Mouse (Mus musculus) embryonic facial prominence, embryonic 15.5 days (tissue): ENCODE measurements at regions not wholly inside any gene's neighbourhood (a gene's known extent, or its start where the extent isn't known, plus 50 kb on each side); places are given as distances from the start of the nearest gene placed in this dataset.

Experiments
- ATAC-seq: fragments of 200-750 bp; cut with Nextera tagmentation; 2 replicates; pipeline ENCODE4 v1.8.0; 2017; ENCODE audit warnings: low read depth, moderate TSS enrichment; ENCODE audit not compliant: insufficient number of reproducible peaks, low FRiP score, low TSS enrichment
- H3K27ac ChIP-seq: fragments of 300-500 bp; sonication (generic); replicated peaks from 2 replicates; pipeline ENCODE4 v1.5.1; 2015; ENCODE audit warnings: mild to moderate bottlenecking, inconsistent platforms
- H3K27me3 ChIP-seq: fragments of 300-500 bp; sonication (generic); 2 replicates; pipeline ENCODE4 v1.6.1; 2015; ENCODE audit warnings: inconsistent platforms
- H3K36me3 ChIP-seq: fragments of 300-500 bp; sonication (generic); 2 replicates; pipeline ENCODE4 v1.6.1; 2015; ENCODE audit warnings: mild to moderate bottlenecking, inconsistent platforms
- H3K4me1 ChIP-seq: fragments of 300-500 bp; sonication (generic); 2 replicates; pipeline ENCODE4 v1.6.1; 2015; ENCODE audit warnings: inconsistent platforms
- H3K4me2 ChIP-seq: fragments of 300-500 bp; sonication (generic); replicated peaks from 2 replicates; pipeline ENCODE4 v1.6.1; 2015; ENCODE audit warnings: mild to moderate bottlenecking, inconsistent platforms
- H3K4me3 ChIP-seq: fragments of 300-500 bp; sonication (generic); replicated peaks from 2 replicates; pipeline ENCODE4 v1.5.1; 2015; ENCODE audit warnings: mild to moderate bottlenecking, inconsistent platforms
- H3K9ac ChIP-seq: fragments of 300-500 bp; sonication (generic); 2 replicates; pipeline ENCODE4 v1.6.1; 2015; ENCODE audit warnings: inconsistent platforms
- H3K9me3 ChIP-seq: fragments of 300-500 bp; sonication (generic); replicated peaks from 2 replicates; pipeline ENCODE4 v1.6.1; 2016; ENCODE audit warnings: inconsistent platforms
- WGBS: fragments of 180-500 bp; shearing (Covaris S2); methylation state at CpG from one replicate; pipeline ENCODE4 v1.1.7; 2015; 5-methylcytosine and 5-hydroxymethylcytosine counted together

DNA sequence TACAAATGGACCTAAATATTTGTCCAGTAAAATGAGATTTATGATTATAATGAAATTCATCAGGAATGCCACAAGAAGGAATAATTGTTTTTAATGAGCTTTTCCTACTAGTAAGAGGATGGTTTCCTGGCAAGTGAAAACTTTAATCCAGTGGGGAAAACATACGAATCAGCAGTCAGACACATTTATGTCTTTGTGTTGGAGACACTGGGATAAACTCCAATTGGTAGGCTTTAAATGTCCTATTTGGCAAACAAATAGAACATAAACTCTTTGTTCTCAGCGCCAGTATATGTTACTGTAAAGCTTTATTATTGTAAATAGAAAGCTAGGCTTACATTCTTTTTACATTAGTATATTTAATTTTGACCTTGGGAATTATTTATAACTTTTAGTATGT, 127.0 kb downstream of the Gm5447 start:
- ATAC-seq, result no peak
- WGBS, result 66% methylated on average over 2 of the region's 2 CpGs
- H3K4me2 ChIP-seq, result no peak overlapping the region
- no peaks in the 10 kb centered on the region for H3K36me3 ChIP-seq
- no peaks in the 10 kb centered on the region for H3K27me3 ChIP-seq
- H3K9me3 ChIP-seq, result no peaks in the 10 kb centered on the region
- H3K27ac ChIP-seq, result no peak overlapping the region
- no peak overlapping the region for H3K9ac ChIP-seq
- no peak overlapping the region for H3K4me3 ChIP-seq
- H3K4me1 ChIP-seq, result no peaks in the 10 kb centered on the region

DNA sequence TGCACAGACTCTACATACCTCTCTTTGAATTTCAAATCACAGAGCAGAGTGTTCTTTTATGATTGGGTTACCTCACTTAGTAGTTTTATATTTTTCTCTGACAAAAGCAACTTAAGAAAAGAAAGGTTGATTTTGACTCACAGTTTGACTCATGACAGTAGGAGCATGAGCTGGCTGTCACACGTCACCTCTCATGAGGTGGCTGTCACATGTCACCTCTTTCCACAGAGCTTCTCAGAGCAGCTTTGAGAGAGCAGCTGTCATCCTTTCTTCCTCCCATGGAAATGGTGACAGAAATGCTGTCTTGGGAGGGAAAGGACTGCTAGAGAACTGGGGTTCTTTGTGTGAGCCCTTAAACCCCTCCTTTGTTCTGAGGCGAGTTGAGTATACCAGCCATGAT, 133.4 kb downstream of the Gm5447 start:
- Histone ChIP-seq H3K9ac (no peak overlapping the region), H3K27ac (no peak overlapping the region), H3K4me2 (no peak overlapping the region), H3K9me3 (no peaks in the 10 kb centered on the region), H3K4me1 (no peaks in the 10 kb centered on the region), H3K27me3 (no peaks in the 10 kb centered on the region), H3K4me3 (no peak overlapping the region), H3K36me3 (no peaks in the 10 kb centered on the region)
- no peak for ATAC-seq
- 75% methylated on average over 2 of the region's 2 CpGs for WGBS

DNA sequence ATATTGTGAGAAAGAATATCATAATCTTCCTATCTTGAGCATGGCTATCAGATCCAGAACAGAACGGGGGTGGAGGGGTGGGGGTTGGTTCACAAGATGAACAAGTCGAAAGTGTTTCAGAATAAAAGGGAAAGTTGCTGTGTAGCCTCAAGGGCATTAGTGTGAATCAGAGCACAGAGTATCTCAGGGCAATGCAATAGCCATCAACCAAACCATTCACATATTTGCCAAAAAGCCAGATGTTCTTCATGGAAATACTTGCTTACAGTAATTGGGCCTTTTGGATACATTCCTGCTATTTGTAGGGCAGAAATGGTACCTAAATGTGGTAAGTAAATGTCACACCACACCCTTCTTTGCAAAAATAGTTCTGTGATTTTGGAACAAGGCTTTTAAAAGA, 135.2 kb downstream of the Gm5447 start:
- 54% methylated on average over 2 of the region's 2 CpGs for WGBS

DNA sequence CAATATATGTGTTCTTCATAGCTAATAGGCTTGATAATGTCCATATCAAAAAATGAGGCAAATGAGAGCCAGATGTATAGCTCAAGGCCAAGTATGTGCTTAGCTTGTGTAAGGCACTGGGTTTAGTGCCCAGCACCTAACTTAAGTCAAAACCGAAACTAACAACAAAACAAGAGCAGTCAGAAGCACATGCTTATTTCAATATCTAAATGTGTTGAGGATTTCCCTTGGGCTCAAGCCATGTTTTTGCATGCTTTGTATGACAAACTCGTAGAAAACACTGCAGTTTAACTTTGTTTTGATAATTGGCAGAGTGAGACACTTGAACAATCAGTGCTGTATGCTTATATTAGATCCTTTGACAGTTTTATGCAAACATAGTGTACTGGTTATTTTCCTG, 148.7 kb downstream of the Gm5447 start:
- Histone ChIP-seq H3K9ac (no peak overlapping the region), H3K4me3 (no peak overlapping the region), H3K9me3 (no peaks in the 10 kb centered on the region), H3K27me3 (no peaks in the 10 kb centered on the region), H3K36me3 (no peaks in the 10 kb centered on the region), H3K4me1 (no peaks in the 10 kb centered on the region), H3K27ac (no peak overlapping the region), H3K4me2 (no peak overlapping the region)
- 53% methylated on average over 2 of the region's 2 CpGs for WGBS
- no peak for ATAC-seq

More for the DNA sequence above, 135.2 kb downstream of the Gm5447 start:
- no peak overlapping the region for H3K9ac ChIP-seq
- H3K27me3 ChIP-seq, result no peaks in the 10 kb centered on the region
- H3K36me3 ChIP-seq, result no peaks in the 10 kb centered on the region
- no peak for ATAC-seq
- no peak overlapping the region for H3K4me2 ChIP-seq
- H3K4me1 ChIP-seq, result no peaks in the 10 kb centered on the region
- H3K27ac ChIP-seq, result no peak overlapping the region
- no peaks in the 10 kb centered on the region for H3K9me3 ChIP-seq
- H3K4me3 ChIP-seq, result no peak overlapping the region

DNA sequence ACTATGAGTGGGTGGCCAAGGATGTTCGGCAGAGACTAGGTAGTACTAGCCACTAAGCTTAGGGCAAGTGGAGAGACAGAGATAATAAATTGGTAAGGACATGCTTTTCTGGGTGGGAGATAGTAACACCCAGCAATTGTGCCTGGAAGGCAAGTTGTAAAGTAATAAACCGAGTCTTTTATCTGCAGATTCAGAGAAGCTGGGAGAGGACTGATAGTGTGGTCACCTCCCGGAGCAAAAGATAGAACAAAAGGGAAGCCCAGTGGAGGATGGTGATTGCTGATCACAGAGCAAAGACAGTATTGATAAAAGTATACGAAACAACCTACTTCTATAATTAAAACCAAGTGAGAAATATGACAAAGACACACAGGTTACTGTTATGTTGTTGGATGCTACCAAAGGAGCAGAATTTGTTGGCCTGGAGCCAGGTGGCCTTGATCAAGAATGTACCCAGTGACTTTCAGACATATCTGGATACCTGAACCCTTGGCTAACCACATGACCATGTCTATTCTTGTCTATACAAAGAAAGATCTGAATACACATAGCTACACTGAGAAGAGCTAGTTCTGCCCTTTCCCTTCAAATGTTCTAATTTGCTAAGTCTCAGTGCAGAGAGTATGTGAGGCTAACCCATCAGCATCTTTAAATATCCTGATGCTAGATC, 150.7 kb downstream of the Gm5447 start:
- Histone ChIP-seq H3K9me3 (no peaks in the 10 kb centered on the region), H3K27me3 (no peaks in the 10 kb centered on the region), H3K9ac (no peak overlapping the region), H3K36me3 (no peaks in the 10 kb centered on the region), H3K27ac (no peak overlapping the region), H3K4me2 (no peak overlapping the region), H3K4me1 (no peaks in the 10 kb centered on the region), H3K4me3 (no peak overlapping the region)
- ATAC-seq, result no peak
- 88% methylated on average over 4 of the region's 4 CpGs for WGBS

DNA sequence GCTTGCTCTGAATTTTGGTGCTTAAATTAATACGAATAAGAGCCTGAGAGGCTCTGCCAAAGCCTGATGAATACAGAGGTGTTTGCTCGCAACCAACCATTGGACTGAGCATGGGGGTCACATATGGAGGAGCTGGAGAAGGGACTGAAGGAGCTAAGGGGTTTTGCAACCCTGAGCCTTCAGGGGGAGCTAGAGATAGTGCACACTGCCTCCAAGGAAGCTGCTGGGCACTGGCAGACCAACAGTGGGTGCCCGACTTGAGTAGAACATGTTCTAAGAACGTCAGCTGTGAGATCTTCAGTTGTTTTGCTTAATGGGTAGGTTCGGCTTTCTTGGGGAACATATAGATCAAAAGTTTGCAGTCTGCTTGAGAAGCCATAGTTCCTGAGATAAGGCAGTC, 158.5 kb downstream of the Gm5447 start:
- Histone ChIP-seq H3K36me3 (no peaks in the 10 kb centered on the region), H3K4me2 (no peak overlapping the region), H3K9me3 (no peaks in the 10 kb centered on the region), H3K9ac (no peak overlapping the region), H3K27me3 (no peaks in the 10 kb centered on the region), H3K27ac (no peak overlapping the region), H3K4me3 (no peak overlapping the region), H3K4me1 (no peaks in the 10 kb centered on the region)
- no peak for ATAC-seq
- WGBS, result 84% methylated on average over 5 of the region's 5 CpGs

DNA sequence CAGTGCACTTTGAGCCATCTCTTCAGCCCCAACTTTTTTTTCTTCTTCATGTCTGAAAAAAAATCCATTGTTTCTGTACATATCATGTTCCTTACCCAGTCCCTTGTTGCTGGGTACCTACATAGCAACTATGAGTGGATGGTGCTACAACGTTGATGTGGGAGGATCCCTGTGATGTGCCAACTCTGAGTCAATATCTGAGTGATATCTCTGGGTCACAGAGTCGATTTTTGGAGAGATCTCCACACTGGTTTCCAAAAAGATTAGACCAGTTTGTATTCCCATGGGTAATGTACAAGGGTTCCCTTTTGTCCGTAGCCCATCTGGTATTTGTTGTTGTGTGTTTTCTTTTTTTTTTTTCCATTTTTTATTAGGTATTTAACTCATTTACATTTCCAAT, 165.7 kb downstream of the Gm5447 start:
- Histone ChIP-seq H3K27ac (no peak overlapping the region), H3K9me3 (no peaks in the 10 kb centered on the region), H3K4me1 (no peaks in the 10 kb centered on the region), H3K27me3 (no peaks in the 10 kb centered on the region), H3K9ac (no peak overlapping the region), H3K4me3 (no peak overlapping the region), H3K4me2 (no peak overlapping the region), H3K36me3 (no peaks in the 10 kb centered on the region)
- WGBS, result 72% methylated on average over 3 of the region's 3 CpGs
- no peak for ATAC-seq

DNA sequence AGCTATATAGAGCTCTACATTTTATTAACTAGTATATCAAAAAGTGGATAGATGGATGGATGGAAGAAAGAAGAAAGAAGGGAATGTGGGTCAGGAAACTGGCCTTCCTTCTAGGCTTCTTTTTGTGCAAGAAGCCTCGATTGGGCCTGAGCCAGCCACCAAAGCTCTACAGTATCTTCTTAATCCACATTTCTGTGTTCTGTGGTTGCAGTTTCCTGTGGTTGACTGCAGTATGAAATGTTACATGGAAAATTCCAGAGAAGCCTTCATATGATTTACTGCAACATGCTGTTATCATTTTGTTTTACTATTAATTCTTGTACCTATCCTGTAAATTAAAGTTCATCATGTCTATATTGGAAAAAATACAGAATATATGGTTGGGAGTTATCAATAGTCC, 173.3 kb downstream of the Gm5447 start:
- Histone ChIP-seq H3K9ac (no peak overlapping the region), H3K27me3 (no peaks in the 10 kb centered on the region), H3K4me1 (no peaks in the 10 kb centered on the region), H3K9me3 (no peaks in the 10 kb centered on the region), H3K27ac (no peak overlapping the region), H3K4me3 (no peak overlapping the region), H3K36me3 (no peaks in the 10 kb centered on the region), H3K4me2 (no peak overlapping the region)
- no peak for ATAC-seq
- 61% methylated on average over 1 of the region's 1 CpGs for WGBS

DNA sequence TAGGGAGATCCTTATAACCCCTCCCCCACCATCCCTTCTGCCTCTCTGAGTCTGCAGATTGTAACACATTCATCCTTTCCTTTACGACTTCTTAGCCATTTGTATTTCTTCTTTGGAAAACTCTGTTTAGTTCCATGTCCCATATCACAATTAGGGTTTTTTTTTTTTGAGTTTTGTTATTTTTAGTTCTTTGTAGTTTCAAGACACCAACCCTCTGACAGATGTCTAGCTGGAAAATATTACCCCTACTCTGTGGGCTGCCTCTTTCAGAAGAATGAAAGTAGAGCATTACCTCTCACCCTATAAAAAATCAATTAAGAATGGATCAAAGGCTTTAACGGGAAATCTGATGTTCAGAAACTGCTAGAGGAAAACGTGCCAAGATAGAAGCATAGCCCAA, 180.1 kb downstream of the Gm5447 start:
- ATAC-seq, result no peak
- 68% methylated on average over 3 of the region's 3 CpGs for WGBS
- Histone ChIP-seq H3K27ac (no peak overlapping the region), H3K27me3 (no peaks in the 10 kb centered on the region), H3K9ac (no peak overlapping the region), H3K4me2 (no peak overlapping the region), H3K4me3 (no peak overlapping the region), H3K9me3 (no peaks in the 10 kb centered on the region), H3K4me1 (no peaks in the 10 kb centered on the region), H3K36me3 (no peaks in the 10 kb centered on the region)

DNA sequence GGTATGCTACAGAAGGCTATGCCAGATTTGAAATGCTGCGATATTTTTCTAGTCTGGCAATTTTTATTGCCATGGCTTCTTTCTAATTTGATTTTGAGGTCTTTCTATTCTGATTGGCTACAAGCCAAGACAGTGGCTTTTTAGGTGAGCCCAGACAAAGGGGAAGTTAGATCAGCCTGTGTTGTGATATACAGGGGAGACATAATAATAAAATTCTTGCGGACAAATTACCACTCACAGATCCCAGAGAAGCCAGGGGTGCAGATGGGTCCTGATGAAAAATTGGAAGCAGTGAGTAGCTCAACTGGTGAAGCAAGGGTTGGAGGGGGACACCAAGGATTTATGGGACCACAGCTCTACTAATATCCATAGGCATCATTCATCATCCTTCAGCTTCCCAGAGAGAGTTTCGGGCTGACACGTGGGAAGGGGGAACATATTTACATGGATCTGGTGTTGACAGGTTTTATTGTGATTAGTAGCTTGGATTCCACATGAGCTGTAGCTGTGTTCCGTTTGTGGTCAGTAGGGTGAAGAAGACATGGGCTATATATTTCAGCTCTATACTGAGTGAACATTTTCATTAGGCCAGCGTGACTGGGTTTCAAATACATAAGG, 190.0 kb downstream of the Gm5447 start:
- Histone ChIP-seq H3K4me3 (no peak overlapping the region), H3K9me3 (no peaks in the 10 kb centered on the region), H3K27ac (no peak overlapping the region), H3K9ac (no peak overlapping the region), H3K27me3 (no peaks in the 10 kb centered on the region), H3K4me1 (peaks cover 9% of the 10 kb centered on the region), H3K4me2 (no peak overlapping the region), H3K36me3 (no peaks in the 10 kb centered on the region)
- ATAC-seq, result no peak
- 67% methylated on average over 6 of the region's 6 CpGs for WGBS

DNA sequence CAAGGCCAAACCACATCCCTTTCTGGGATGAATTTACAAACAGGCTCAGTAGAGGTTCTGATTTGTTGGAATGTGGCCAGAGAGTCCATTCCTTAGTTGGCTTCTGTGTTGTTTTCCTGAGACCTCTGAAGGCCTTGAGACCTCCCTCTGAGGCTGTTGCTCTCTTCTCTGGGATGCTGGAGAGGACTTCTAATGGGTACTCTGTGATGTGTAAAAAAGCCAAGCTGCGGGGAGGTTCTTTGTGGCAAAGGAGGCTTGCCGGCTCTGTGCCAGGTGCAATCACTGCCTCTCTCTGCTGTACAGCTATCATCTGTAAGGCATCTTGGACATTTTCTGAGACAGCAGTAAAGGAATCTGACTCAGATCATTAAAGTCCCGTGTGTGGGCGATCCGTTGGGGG, 192.3 kb downstream of the Gm5447 start:
- Histone ChIP-seq H3K4me1 (peaks cover 9% of the 10 kb centered on the region), H3K9me3 (no peaks in the 10 kb centered on the region), H3K4me3 (no peak overlapping the region), H3K9ac (no peak overlapping the region), H3K4me2 (no peak overlapping the region), H3K27me3 (no peaks in the 10 kb centered on the region), H3K27ac (no peak overlapping the region), H3K36me3 (no peaks in the 10 kb centered on the region)
- 43% methylated on average over 5 of the region's 5 CpGs for WGBS
- ATAC-seq, result 0 out of 2 replicates have a peak, but pooled peaks have one; percentile 29

DNA sequence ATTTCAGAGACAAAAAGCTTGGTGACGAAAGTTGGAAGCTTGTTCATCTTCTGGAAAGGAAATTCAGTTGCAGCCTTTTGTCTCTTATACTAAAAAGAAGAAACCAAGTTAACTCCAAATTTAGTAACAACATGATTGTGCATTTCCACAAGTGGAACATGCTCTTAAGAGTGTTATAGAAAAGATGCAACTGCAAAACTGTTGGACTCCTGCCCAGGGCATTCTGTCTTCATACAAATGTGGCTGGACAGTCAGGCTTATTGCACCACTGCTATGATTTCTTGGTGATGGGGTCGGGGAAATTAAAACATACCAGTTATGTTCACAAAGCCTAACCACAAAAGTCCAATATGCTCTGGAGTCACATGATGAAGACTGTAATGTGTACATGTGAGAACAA, 194.8 kb downstream of the Gm5447 start:
- no peaks in the 10 kb centered on the region for H3K9me3 ChIP-seq
- 81% methylated on average over 2 of the region's 2 CpGs for WGBS
- no peaks in the 10 kb centered on the region for H3K27me3 ChIP-seq
- H3K9ac ChIP-seq, result no peak overlapping the region
- no peak overlapping the region for H3K4me2 ChIP-seq
- no peak for ATAC-seq
- H3K4me1 ChIP-seq, result peaks cover 9% of the 10 kb centered on the region
- no peak overlapping the region for H3K27ac ChIP-seq
- H3K36me3 ChIP-seq, result no peaks in the 10 kb centered on the region
- H3K4me3 ChIP-seq, result no peak overlapping the region
